Mouse (Mus musculus) c-Kit-positive CD71-positive TER-119-negative erythroid progenitor cells, embryonic 14.5 days (primary cell): ENCODE results near the gene Mrps34.

Experiments used
- DNase-seq: peaks from one replicate; pipeline ENCODE4 v3.0.0-alpha.2; 2013; ENCODE audit warnings: low read depth

Gene Mrps34

DNA sequence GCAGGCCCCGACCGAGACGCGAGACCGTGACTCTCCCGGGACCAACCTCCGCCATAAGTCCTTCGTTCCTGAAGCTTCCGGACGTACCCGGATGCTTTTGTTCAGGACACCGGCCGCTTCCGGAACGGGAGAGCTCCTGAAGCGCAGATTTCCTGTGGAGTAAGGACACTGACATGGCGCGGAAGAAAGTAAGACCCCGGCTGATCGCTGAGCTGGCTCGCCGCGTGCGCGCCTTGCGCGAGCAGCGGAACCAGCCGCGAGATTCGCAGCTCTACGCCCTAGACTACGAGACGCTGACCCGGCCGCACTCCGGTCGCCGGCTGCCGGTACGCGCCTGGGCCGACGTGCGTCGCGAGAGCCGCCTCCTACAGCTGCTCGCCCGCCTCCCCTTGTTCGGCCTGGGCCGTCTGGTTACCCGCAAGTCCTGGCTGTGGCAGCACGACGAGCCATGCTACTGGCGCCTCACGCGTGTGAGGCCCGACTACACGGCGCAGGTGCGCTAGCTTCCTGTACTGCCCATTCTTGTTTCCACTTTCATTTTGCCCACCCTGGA is at the start of gene Mrps34, which contains the start of gene Eme2:
TSS of gene Mrps34 (plus strand) at position 122 of the 553 bp plus-strand sequence.
TSS of gene Eme2 (minus strand) at position 93 of the 553 bp plus-strand sequence.
- peak; percentile 86 for DNase-seq

DNA sequence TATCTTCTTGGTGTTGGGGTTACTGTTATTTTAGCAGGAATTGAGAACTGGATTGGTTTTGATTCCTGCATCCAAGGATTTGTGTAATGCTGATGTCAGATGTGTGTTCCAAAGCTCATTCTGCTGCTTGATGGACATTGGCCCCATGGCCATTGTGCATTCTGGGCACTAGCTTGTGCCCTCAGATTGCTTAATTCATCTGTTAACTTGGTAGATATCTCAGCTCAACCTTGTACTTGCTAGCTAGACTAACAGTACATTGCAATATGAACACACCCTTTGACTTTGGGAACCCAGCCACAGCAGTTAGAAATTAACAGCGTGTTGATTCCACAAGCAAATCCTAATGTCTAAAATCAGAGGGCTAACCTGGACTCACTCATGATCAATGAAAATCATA is 47.5 kb upstream of the Mrps34 start:
- no peak for DNase-seq

DNA sequence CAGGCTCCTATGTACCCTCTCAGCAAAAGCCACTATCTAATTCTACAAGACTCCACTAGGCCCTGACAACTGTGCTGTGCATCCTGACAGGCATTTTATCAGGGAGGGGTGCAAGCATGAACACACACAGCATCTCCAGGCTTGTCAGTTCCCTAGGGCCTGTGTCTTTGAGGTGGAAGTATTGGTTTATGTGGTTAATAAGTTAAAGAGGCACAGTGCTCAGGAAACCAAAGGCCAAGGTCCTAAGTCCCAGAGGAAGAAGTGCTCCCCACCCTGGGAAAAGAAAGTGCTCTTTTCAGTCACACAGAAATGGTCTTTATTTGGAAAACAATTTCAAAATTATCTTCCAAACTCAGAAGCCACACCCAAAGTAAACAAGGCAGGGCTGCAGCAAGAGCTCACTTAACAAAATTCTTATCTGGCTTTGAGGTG is 46.3 kb upstream of the Mrps34 start:
- DNase-seq = peak; percentile 67

DNA sequence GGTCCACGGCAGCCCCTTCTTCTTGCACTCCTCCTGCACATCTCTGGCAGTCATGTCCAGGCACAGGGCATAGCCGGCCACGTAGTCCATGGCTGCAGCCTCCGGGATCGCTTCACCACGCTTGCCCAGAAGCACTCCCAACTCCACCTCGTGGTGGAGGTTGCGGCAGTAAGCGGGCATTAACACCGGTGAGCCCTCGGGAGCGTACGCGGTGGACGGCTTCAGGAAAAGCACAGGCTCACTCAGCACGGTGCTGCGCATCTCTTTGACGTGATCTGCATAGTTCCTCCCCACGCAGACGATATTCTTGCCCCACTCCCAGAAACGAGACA is 45.2 kb upstream of the Mrps34 start:
- DNase-seq = no peak

- DNase-seq = peak; percentile 97
Observed at GRCm38 (mm10) chr17:24850065-24850772, 44.7 kb upstream of the Mrps34 start, which contains the start of gene Fahd1. TSS of gene Fahd1 (minus strand) at chr17:24850364.

DNA sequence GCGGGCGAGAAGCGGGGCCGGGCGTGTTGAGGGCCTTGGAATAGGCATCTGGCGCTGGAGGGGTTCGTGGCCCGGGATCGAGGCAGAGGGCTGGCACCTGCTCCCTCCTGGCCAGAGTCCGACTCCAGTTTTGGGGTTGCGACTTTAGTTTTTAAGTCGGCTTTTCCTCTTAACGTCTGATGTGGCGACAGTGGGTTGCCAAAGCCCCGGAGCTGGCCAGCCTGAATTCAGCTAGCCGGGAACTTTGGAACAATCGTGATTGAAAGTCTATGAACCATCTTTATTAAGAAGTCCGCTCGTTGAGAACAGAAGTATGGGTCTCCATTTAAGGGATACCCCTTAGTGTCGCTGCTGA is 44.2 kb upstream of the Mrps34 start:
- DNase-seq = no peak

DNA sequence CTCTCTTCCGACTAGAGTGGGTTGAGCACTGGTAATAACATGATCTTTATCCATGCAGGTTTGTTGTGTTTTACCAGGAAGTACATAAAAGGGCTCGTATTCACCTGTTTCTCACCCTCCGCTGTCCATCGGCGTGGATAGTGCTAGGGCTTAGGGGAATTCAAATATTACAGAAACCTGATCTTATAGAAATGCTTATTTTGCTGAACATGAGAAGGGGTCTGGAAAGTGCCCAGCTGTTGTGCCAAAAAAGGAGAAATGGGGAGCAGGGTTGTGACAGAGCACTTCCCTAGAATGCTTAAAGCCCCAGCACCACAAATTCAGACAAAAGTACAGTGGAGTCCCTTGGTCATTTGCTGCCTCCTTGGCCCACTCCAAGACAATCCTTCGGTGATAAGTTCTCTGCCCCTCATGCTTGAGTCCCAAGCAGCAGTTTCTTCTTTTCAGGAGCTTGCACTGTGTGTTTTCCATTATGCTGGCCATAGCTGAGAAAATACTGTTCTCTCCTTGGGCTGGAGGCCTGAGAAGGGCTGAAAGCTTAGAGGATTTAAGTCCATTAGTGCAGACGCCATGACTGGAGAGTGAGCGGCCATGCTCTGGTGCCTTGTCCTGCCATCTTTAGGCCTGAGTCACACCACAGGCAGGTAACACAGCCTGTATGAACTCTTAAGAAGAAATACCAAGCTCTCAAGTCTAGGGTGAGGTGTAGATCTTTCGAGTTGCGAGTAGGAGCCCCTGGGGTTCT is 43.4 kb upstream of the Mrps34 start:
- no peak for DNase-seq

- DNase-seq = no peak
Observed at GRCm38 (mm10) chr17:24855838-24856464, 39.0 kb upstream of the Mrps34 start.

- DNase-seq = no peak
Observed at GRCm38 (mm10) chr17:24856589-24856988, 38.3 kb upstream of the Mrps34 start.

- DNase-seq = no peak
Observed at GRCm38 (mm10) chr17:24857831-24858470, 37.0 kb upstream of the Mrps34 start.

DNA sequence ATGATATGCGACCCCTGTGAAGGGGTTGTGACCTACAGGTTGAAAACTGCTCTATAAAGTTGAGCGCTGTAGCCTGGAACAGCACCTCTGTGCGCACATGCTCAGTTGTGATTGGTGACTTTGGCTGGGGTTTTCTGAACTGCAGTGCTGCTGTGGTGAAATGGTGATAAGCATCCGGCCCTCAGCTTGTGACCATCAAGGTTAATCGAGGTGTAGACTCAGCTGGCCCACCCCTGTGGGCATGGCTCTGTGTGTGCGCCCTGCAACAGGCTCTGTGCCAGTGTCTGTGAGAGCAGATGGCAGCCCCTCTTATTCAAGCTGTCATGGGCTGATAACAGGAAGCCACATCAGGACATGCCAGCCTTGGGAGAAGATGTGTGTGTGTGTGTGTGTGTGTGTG is 35.9 kb upstream of the Mrps34 start:
- peak; percentile 87 for DNase-seq

- DNase-seq = no peak
Observed at GRCm38 (mm10) chr17:24860076-24860475, 34.8 kb upstream of the Mrps34 start.

DNA sequence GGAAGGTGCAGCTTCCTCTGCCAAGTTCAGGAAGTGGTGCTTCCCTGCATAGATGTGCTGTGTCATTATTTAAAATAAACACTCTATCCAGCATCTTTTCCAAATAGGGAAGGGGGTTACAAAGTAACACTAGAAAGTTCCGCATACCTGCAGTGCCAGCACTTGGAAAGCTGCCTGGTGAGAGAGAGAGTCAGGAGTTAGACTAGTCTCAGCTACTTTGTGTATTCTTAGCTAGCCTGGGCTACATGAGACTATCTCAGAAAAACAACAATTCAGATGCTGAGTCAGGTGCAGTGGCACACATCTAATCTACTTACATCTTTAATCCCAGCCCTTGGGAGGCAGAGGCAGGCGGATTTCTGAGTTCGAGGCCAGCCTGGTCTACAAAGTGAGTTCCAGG is 33.1 kb upstream of the Mrps34 start:
- no peak for DNase-seq

GRCm38 (mm10) chr17:24865776-24866175 is 29.1 kb upstream of the Mrps34 start, which contains the start of gene Igfals:
TSS of gene Igfals (plus strand) at chr17:24865997.
- no peak for DNase-seq

- no peak for DNase-seq
Observed at GRCm38 (mm10) chr17:24867914-24868313, 27.0 kb upstream of the Mrps34 start.

GRCm38 (mm10) chr17:24873695-24874404 is 21.1 kb upstream of the Mrps34 start:
- no peak for DNase-seq

- no peak for DNase-seq
Observed at GRCm38 (mm10) chr17:24874405-24874745, 20.5 kb upstream of the Mrps34 start.

- DNase-seq = no peak
Observed at GRCm38 (mm10) chr17:24874989-24875388, 19.9 kb upstream of the Mrps34 start.

DNA sequence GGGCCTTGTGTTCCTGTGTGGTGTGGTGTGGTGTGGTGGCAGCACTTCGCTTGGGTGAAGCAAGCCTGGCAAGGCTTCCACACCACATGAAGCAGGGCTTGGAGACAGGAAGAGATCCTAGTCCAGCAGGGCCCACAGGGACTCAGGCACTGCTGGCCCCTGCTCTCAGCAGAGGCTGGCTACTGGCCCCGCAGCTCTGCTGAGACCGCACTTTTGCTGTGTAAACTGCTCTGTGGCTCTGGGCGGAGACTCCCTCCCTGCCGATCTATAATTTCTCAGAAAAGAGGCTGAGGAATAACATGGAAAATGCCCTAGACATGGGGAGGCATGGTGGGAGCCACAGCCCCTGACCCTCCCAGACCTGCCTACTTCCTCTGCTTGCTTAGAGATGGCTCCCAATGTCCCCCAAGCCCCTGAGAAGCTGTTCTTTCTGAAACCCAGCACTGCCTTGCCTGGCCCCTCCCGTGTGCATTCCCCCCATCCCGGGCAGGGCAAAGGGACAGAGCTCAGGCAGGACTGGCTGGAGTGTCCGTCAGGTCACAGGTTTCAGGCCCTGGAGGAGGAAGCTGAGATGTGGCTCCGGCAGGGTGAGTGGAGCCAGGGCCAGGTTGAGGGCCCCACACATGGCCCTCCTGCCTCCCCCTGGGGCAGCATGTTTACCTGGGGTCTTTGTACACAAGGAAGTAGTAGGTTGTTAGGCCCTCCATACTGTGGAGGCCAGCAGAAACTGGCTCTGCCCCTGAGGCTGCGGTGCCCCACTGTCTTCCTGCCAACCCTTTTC is 17.4 kb upstream of the Mrps34 start:
- DNase-seq = no peak

GRCm38 (mm10) chr17:24878117-24878397 is 16.9 kb upstream of the Mrps34 start:
- DNase-seq = no peak

DNA sequence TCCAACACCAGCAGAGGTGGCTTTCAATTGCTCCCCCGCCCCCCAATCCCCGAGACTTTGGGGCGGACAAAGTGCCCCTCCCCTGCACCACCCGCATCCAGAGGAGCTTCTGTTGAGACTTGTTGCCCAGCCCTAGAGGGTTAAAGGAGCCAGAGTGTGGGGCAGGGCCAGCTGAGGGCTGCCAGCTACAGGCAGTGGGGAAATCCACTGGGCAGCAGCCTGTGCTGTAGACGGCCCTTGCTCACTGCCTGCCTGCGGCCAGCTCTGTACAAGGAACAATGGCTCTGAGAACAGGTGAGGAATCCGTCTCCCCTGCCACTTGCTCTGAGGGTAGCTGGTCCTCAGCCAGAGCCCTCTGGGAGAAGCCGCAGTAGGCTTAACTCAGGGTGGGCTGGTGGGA is 16.4 kb upstream of the Mrps34 start:
- DNase-seq = no peak
